Mouse (Mus musculus): ENCODE results near the gene Olfr362. TPM values are rescaled to one million over a fixed set of nuclear protein-coding genes. Genes with fewer than 3 reads are reported as not detected.

The Olfr362 gene
- polyA plus RNA-seq (2014; fragmentation: Illumina TruSeq; extraction: RNeasy Lipid Tissue Mini Kit (QIAGEN cat#74804); ENCODE audit: low replicate concordance) = not detected

DNA sequence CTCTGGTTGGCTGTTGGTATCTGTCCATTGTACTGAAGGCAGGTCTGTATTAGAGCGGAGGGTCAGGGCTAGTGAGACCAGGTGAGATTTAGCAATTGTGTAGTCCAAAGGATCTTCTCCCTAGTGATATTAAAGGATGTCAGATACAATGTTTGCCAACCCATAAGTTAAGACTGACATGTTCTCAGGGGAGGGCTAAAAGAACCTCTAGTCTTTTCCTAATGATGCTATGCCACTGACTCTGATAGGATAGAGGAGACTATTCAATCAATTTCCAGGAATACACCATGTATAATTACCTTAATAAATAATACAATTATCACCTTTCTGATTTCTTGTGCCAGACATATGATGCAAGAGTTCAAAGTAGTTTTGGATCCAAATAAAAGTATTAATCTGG lies at the start of gene Olfr362:
Gene Olfr362 (minus strand): TSS at position 101 of the 400 bp plus-strand sequence.

DNA sequence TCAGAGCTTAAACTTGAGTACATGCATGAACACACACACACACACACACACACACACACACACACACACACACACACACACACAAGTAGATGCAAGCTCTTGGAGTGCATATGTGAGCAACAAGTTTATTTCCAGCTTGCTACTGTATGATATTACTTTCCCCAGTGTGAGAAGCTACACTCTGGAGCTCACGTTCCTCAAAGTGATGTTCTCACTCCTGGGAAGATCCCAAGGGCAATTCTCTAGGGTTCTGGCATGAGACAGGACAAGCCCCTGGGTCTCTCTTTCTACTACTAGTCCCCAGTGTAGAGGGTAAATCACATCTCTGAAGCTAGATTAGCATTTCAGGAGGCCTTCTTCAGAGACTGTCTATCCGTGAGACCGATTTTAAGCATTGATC lies 21.3 kb upstream of the Olfr362 start, which contains the start of gene Olfr364-ps1:
Gene Olfr364-ps1 (plus strand): TSS at position 301 of the 400 bp plus-strand sequence.

DNA sequence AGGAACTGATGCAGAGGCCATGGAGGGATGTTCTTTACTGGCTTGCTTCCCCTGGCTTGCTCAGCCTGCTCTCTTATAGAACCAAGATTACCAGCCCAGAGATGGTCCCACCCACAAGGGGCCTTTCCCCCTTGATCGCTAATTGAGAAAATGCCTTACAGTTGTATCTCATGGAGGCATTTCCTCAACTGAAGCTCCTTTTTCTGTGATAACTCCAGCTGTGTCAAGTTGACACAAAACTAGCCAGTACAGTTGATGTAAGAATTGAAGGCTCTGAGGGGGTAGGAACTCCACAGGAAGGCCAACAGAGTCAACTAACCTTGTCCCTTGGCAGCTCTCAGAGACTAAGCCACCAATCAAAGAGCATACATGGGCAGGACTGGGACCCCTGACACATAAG lies 28.5 kb downstream of the Olfr362 start, which contains the start of gene Olfr361:
Gene Olfr361 (minus strand): TSS at position 101 of the 400 bp plus-strand sequence.

DNA sequence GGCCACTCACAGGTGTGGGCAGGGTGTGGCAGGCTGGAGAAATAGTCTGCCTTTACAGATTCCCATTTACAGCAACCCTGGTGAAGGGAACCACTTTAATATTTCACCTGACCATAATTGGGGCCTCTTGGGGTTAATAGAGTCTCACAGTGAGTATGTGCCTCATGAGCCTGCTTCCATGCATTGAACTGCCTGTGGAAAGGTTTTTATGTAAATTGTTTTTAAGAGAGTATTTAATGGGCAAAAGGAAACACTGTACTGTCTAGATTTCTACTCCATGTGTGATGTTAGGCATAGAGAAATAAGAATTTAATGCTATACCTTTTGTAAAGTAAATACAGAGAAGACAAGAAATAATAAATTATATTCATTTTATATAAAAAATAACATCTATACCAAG lies 52.3 kb downstream of the Olfr362 start, which contains the start of gene Olfr360:
Gene Olfr360 (plus strand): TSS at position 301 of the 400 bp plus-strand sequence.

Other genes with a start within 250 kb of the Olfr362 start
- not detected for gene Olfr352, start 249.4 kb downstream of the Olfr362 start, polyA plus RNA-seq (2014; fragmentation: Illumina TruSeq; extraction: RNeasy Lipid Tissue Mini Kit (QIAGEN cat#74804); ENCODE audit: low replicate concordance)
- gene Olfr353, start 225.0 kb downstream of the Olfr362 start, polyA plus RNA-seq (2014; fragmentation: Illumina TruSeq; extraction: RNeasy Lipid Tissue Mini Kit (QIAGEN cat#74804); ENCODE audit: low replicate concordance) = not detected
- not detected for gene Olfr354, start 212.2 kb downstream of the Olfr362 start, polyA plus RNA-seq (2014; fragmentation: Illumina TruSeq; extraction: RNeasy Lipid Tissue Mini Kit (QIAGEN cat#74804); ENCODE audit: low replicate concordance)
- gene Olfr355, start 189.0 kb downstream of the Olfr362 start, polyA plus RNA-seq (2014; fragmentation: Illumina TruSeq; extraction: RNeasy Lipid Tissue Mini Kit (QIAGEN cat#74804); ENCODE audit: low replicate concordance) = not detected
- gene Olfr356, start 180.8 kb downstream of the Olfr362 start, polyA plus RNA-seq (2014; fragmentation: Illumina TruSeq; extraction: RNeasy Lipid Tissue Mini Kit (QIAGEN cat#74804); ENCODE audit: low replicate concordance) = not detected
- gene Olfr357, start 124.1 kb downstream of the Olfr362 start, polyA plus RNA-seq (2014; fragmentation: Illumina TruSeq; extraction: RNeasy Lipid Tissue Mini Kit (QIAGEN cat#74804); ENCODE audit: low replicate concordance) = not detected
- not detected for gene Olfr358, start 108.6 kb downstream of the Olfr362 start, polyA plus RNA-seq (2014; fragmentation: Illumina TruSeq; extraction: RNeasy Lipid Tissue Mini Kit (QIAGEN cat#74804); ENCODE audit: low replicate concordance)
- not detected for gene Olfr360, start 52.2 kb downstream of the Olfr362 start, polyA plus RNA-seq (2014; fragmentation: Illumina TruSeq; extraction: RNeasy Lipid Tissue Mini Kit (QIAGEN cat#74804); ENCODE audit: low replicate concordance)
- gene Olfr361, start 28.6 kb downstream of the Olfr362 start, polyA plus RNA-seq (2014; fragmentation: Illumina TruSeq; extraction: RNeasy Lipid Tissue Mini Kit (QIAGEN cat#74804); ENCODE audit: low replicate concordance) = not detected
- gene Olfr364-ps1, start 21.4 kb upstream of the Olfr362 start, polyA plus RNA-seq (2014; fragmentation: Illumina TruSeq; extraction: RNeasy Lipid Tissue Mini Kit (QIAGEN cat#74804); ENCODE audit: low replicate concordance) = not detected
- not detected for gene Olfr365, start 70.3 kb upstream of the Olfr362 start, polyA plus RNA-seq (2014; fragmentation: Illumina TruSeq; extraction: RNeasy Lipid Tissue Mini Kit (QIAGEN cat#74804); ENCODE audit: low replicate concordance)
- not detected for gene Olfr366, start 93.7 kb upstream of the Olfr362 start, polyA plus RNA-seq (2014; fragmentation: Illumina TruSeq; extraction: RNeasy Lipid Tissue Mini Kit (QIAGEN cat#74804); ENCODE audit: low replicate concordance)
- not detected for gene Olfr368, start 208.6 kb upstream of the Olfr362 start, polyA plus RNA-seq (2014; fragmentation: Illumina TruSeq; extraction: RNeasy Lipid Tissue Mini Kit (QIAGEN cat#74804); ENCODE audit: low replicate concordance)
- gene Pdcl, start 241.4 kb upstream of the Olfr362 start, polyA plus RNA-seq (2014; fragmentation: Illumina TruSeq; extraction: RNeasy Lipid Tissue Mini Kit (QIAGEN cat#74804); ENCODE audit: low replicate concordance) = 80.2 TPM

All from small intestine, adult 10 weeks (tissue).